Mouse (Mus musculus) erythroblast, embryonic 14.5 days (primary cell): ENCODE data around the gene Med25.

Experiments
- GATA1 ChIP-seq: IDR thresholded peaks from 2 replicates; pipeline ENCODE4 v1.6.1; 2012; ENCODE audit warnings: low read length, inconsistent platforms, mixed read lengths
- TAL1 ChIP-seq: IDR thresholded peaks from 3 replicates; pipeline ENCODE4 v1.6.1; 2012; ENCODE audit warnings: low read length, inconsistent platforms, mixed read lengths

DNA sequence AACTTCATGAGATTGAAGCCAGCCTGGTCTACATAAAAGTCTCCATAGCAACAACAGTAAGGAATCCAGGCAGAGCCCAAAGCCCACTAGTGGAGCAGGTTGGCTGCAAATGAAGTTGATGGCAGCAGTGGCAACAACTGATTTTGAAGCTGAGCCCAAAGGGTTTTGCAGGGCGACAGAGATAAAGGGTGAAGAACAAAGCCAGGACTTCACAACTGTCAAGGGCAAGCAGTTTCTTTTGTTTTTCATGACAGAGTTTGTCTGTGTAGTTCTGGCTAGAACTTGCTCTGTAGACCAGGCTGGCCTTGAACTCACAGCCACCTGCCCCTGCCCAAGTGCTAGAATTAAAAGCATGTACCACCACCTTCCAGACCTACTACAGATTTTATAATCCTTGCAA, 21.3 kb downstream of the Med25 start:
- TF ChIP-seq GATA1 (no peak), TAL1 (no peak)
